Mouse (Mus musculus): Measurements from ENCODE around the gene Fam83c. TPM values are rescaled to one million over a fixed set of nuclear protein-coding genes. Genes with fewer than 3 reads are reported as not detected.
A peak's percentile ranks its signal among the peaks of the same experiment; 100 is the strongest.
"Not testable (repeated sequence)": the region's sequence is repeated elsewhere in the genome, so short reads cannot be mapped to it uniquely, and the experiment has no call there.

Gene Fam83c
- polyA plus RNA-seq, 1 experiment from 2014 or later, result 0.14 TPM

DNA sequence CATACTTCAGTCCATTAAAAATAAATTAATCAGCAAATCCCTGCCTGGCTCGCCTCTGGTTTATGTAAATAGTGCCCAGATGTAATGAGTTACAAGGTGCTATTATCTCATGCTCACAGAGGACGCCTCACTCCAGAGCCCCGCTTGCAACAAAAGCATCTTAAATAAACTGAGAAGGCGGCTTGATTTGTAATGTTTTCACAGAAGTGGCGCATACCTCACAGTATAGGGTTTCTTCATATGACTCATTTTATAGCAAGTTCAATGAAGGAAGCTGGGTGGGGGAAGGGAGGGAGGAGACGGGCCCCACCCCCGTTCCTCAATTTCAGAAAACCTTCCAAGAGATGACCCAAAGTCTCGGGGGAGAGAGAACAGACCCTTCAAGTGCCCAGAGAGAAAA is 12.3 kb upstream of the Fam83c start:
- 77% methylated on average over 8 of the region's 8 CpGs for WGBS
- Histone ChIP-seq H3K4me3 (ENCODE audit: low read depth, low read length) (no peak overlapping the region), H3K27ac (replicated peaks; ENCODE audit: low read depth, low read length) (no peak overlapping the region), H3K36me3 (replicated peaks; ENCODE audit: control insufficient read depth, insufficient read depth, low read depth, low read length) (peaks cover 3% of the 10 kb centered on the region; the same call in 1 of the 2 replicates), H3K9ac (replicated peaks; ENCODE audit: low read length) (no peak overlapping the region), H3K27me3 (ENCODE audit: control insufficient read depth, insufficient read depth, low read length) (no peaks in the 10 kb centered on the region), H3K9me3 (replicated peaks; ENCODE audit: control insufficient read depth, low read length) (no peaks in the 10 kb centered on the region), H3K4me2 (ENCODE audit: low read depth, low read length) (no peak overlapping the region), H3K4me1 (ENCODE audit: control insufficient read depth, insufficient read depth, low read length) (no peaks in the 10 kb centered on the region)
- no peak for ATAC-seq (replicated peaks; ENCODE audit: insufficient number of reproducible peaks, low FRiP score, low TSS enrichment, low read depth)
- DNase-seq (ENCODE audit: low spot score), result no peak

DNA sequence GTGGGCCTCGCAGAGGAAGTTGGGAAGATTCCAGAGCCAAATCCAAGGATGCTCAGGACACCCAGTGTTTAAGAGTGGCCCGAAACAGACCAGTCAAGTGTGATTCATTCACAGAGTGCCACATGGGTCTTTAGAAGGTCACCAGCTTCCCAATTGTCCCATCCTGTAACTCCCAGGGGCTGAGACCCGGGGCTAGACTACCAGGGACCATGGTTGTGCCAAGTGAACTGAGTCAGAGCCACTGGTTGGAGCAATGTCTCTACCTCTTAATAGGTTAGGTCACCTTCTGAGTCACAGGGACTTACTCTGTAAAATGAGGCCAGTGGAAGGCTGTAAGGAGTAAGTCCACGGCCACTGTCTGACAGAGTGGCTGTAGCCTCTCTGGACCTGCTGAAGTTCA is 4.3 kb upstream of the Fam83c start:
- Histone ChIP-seq H3K36me3 (replicated peaks; ENCODE audit: control insufficient read depth, insufficient read depth, low read depth, low read length) (no peaks in the 10 kb centered on the region), H3K9me3 (replicated peaks; ENCODE audit: control insufficient read depth, low read length) (no peaks in the 10 kb centered on the region), H3K27ac (replicated peaks; ENCODE audit: low read depth, low read length) (no peak overlapping the region), H3K4me2 (ENCODE audit: low read depth, low read length) (no peak overlapping the region), H3K9ac (replicated peaks; ENCODE audit: low read length) (no peak overlapping the region), H3K4me3 (ENCODE audit: low read depth, low read length) (no peak overlapping the region), H3K4me1 (ENCODE audit: control insufficient read depth, insufficient read depth, low read length) (no peaks in the 10 kb centered on the region), H3K27me3 (ENCODE audit: control insufficient read depth, insufficient read depth, low read length) (no peaks in the 10 kb centered on the region)
- DNase-seq (ENCODE audit: low spot score) (no peak), ATAC-seq (replicated peaks; ENCODE audit: insufficient number of reproducible peaks, low FRiP score, low TSS enrichment, low read depth) (no peak)
- 85% methylated on average over 4 of the region's 4 CpGs for WGBS

DNA sequence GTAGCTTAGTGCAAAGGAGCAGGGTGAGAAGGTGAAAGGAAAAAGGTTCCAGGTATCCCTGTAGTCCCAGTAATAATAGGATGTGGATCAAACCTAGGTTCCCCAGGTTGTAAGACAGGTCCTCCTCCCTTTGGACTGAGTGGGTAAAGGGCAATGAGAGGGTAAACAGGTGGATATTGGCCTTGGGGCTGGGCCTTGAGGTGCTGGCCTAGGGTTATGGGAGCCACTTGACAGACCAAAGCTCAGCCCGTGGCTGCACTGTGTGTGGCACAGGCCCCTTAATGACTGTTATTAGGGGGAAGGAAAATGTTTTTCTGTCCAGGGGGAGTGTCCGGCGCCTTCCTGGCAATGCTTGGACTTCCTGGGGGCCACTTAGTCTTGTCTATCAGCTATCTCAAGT is 3.3 kb upstream of the Fam83c start:
- H3K4me1 ChIP-seq (ENCODE audit: control insufficient read depth, insufficient read depth, low read length), result no peaks in the 10 kb centered on the region
- DNase-seq (ENCODE audit: low spot score) (no peak), ATAC-seq (replicated peaks; ENCODE audit: insufficient number of reproducible peaks, low FRiP score, low TSS enrichment, low read depth) (no peak)
- H3K4me3 ChIP-seq (ENCODE audit: low read depth, low read length), result no peak overlapping the region
- 69% methylated on average over 3 of the region's 3 CpGs for WGBS
- no peak overlapping the region for H3K4me2 ChIP-seq (ENCODE audit: low read depth, low read length)
- H3K36me3 ChIP-seq (replicated peaks; ENCODE audit: control insufficient read depth, insufficient read depth, low read depth, low read length), result no peaks in the 10 kb centered on the region
- H3K9ac ChIP-seq (replicated peaks; ENCODE audit: low read length), result no peak overlapping the region
- H3K9me3 ChIP-seq (replicated peaks; ENCODE audit: control insufficient read depth, low read length), result no peaks in the 10 kb centered on the region
- no peaks in the 10 kb centered on the region for H3K27me3 ChIP-seq (ENCODE audit: control insufficient read depth, insufficient read depth, low read length)
- H3K27ac ChIP-seq (replicated peaks; ENCODE audit: low read depth, low read length), result no peak overlapping the region

DNA sequence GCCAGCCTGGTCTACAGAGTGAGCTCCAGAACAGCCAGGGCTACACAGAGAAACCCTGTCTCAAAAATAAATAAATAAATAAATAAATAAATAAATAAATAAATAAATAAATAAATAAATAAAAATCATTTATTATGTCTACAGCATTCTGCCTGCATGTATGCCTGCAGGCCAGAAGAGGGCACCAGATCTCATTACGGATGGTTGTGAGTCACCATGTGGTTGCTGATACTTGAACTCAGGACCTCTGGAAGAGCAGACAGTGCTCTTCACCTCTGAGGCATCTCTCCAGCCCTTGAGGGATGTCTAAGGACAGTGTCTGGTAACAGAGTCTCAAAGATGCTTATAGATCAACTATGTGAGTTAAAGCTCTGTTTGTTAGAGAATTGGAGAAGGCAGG is 2.6 kb downstream of the Fam83c start:
- H3K36me3 ChIP-seq (replicated peaks; ENCODE audit: control insufficient read depth, insufficient read depth, low read depth, low read length); H3K9me3 ChIP-seq (replicated peaks; ENCODE audit: control insufficient read depth, low read length); H3K4me2 ChIP-seq (ENCODE audit: low read depth, low read length); ATAC-seq (replicated peaks; ENCODE audit: insufficient number of reproducible peaks, low FRiP score, low TSS enrichment, low read depth); H3K4me3 ChIP-seq (ENCODE audit: low read depth, low read length); H3K4me1 ChIP-seq (ENCODE audit: control insufficient read depth, insufficient read depth, low read length); H3K27me3 ChIP-seq (ENCODE audit: control insufficient read depth, insufficient read depth, low read length); DNase-seq (ENCODE audit: low spot score); H3K9ac ChIP-seq (replicated peaks; ENCODE audit: low read length); H3K27ac ChIP-seq (replicated peaks; ENCODE audit: low read depth, low read length): not testable (repeated sequence)
- 72% methylated on average over 1 of the region's 1 CpGs for WGBS

DNA sequence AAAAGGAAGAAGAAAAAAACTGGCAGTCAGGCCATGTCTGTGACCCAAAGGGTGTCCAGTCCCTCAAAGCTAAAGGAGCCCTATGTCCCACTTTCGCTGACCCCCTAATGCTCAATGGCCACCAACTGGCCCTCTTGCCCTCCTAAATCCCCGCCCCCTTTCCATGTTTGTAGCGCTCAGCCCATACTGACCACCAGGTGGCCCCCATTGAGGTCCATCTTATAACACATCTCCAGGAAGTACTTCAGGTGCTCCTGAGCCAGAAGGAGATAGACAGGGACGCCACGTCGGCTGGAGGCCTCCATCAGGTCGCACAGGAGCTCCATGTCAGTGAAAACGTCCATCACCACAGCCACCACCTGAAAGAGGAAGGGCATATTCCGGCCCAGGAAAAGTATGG is 3.4 kb downstream of the Fam83c start:
- no peak overlapping the region for H3K4me2 ChIP-seq (ENCODE audit: low read depth, low read length)
- H3K4me1 ChIP-seq (ENCODE audit: control insufficient read depth, insufficient read depth, low read length), result no peaks in the 10 kb centered on the region
- H3K9me3 ChIP-seq (replicated peaks; ENCODE audit: control insufficient read depth, low read length), result no peaks in the 10 kb centered on the region
- H3K36me3 ChIP-seq (replicated peaks; ENCODE audit: control insufficient read depth, insufficient read depth, low read depth, low read length), result no peaks in the 10 kb centered on the region
- H3K27me3 ChIP-seq (ENCODE audit: control insufficient read depth, insufficient read depth, low read length), result no peaks in the 10 kb centered on the region
- WGBS, result 59% methylated on average over 9 of the region's 9 CpGs
- H3K9ac ChIP-seq (replicated peaks; ENCODE audit: low read length), result no peak overlapping the region
- ATAC-seq (replicated peaks; ENCODE audit: insufficient number of reproducible peaks, low FRiP score, low TSS enrichment, low read depth) (no peak), DNase-seq (ENCODE audit: low spot score) (no peak)
- H3K4me3 ChIP-seq (ENCODE audit: low read depth, low read length), result no peak overlapping the region
- no peak overlapping the region for H3K27ac ChIP-seq (replicated peaks; ENCODE audit: low read depth, low read length)

DNA sequence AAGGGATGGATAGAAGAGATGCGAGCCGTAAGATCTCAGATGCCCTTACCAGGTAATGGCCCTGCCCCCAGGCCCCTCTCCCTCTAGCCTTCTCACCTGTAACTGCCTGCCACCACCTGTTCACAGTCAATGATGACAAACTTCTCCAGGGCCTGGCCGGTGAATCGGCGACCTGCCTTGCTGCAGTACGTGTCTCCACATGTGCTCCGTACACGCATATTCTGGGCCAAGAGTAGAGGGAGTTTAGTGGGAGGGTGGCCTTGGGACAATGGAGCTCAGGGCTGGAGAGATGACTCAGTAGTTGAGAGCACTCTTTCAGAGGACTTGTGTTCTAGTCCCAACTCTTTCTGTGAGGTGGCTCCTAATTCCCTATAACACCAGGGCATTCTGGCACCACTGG is 3.8 kb downstream of the Fam83c start:
- H3K4me2 ChIP-seq (ENCODE audit: low read depth, low read length), result no peak overlapping the region
- 91% methylated on average over 8 of the region's 8 CpGs for WGBS
- DNase-seq (ENCODE audit: low spot score) (no peak), ATAC-seq (replicated peaks; ENCODE audit: insufficient number of reproducible peaks, low FRiP score, low TSS enrichment, low read depth) (no peak)
- no peaks in the 10 kb centered on the region for H3K36me3 ChIP-seq (replicated peaks; ENCODE audit: control insufficient read depth, insufficient read depth, low read depth, low read length)
- no peaks in the 10 kb centered on the region for H3K4me1 ChIP-seq (ENCODE audit: control insufficient read depth, insufficient read depth, low read length)
- H3K9ac ChIP-seq (replicated peaks; ENCODE audit: low read length), result no peak overlapping the region
- no peak overlapping the region for H3K27ac ChIP-seq (replicated peaks; ENCODE audit: low read depth, low read length)
- H3K4me3 ChIP-seq (ENCODE audit: low read depth, low read length), result no peak overlapping the region
- H3K27me3 ChIP-seq (ENCODE audit: control insufficient read depth, insufficient read depth, low read length), result no peaks in the 10 kb centered on the region
- H3K9me3 ChIP-seq (replicated peaks; ENCODE audit: control insufficient read depth, low read length), result no peaks in the 10 kb centered on the region

DNA sequence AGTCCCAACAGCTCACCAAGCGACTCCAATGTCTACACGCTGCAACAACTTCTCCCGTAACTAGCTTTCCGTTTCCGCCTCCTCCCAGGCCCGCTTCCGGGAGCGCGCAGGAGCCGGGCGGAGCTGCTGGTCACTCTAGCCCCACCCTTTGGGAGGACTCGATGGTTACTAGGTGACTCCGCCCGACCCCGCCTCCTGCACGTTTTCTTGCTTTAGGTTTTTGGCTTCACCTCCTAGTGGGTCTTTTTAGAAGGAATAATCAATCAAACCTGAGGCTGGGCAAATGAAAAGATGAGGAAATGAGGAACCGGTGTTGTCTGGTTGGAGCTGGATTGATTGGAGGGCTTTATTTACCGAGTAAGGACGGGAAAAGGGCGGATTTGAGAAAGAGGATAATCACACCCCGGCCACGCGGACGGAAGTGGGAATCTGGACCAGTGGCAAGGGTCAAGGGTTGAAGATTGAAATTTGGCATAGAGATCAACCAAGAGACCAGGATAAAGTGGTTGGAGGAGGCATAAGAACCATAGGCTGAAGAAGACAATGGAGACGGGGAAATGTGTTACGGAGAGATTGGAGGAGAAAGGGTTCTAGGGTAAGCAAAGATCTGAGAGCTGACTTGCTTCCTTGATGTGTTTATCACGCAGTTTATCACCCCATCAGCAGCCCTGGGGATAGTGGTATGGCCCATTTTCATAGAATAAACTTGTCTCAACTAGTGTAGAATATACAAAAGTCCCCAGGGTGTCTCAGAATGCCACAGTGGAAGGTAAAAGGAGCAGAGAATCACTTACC is 7.8 kb downstream of the Fam83c start, which contains the start of gene Eif6:
TSS of gene Eif6 (minus strand) at position 296 of the 795 bp plus-strand sequence.
- Histone ChIP-seq H3K27ac (replicated peaks; ENCODE audit: low read depth, low read length) (0 out of 2 replicates have a peak within 1 kb of the TSS, but pooled peaks have one; percentile 23), H3K4me2 (ENCODE audit: low read depth, low read length) (peak within 1 kb of the TSS; percentile 58), H3K9me3 (replicated peaks; ENCODE audit: control insufficient read depth, low read length) (no peaks in the 10 kb centered on the region), H3K4me3 (ENCODE audit: low read depth, low read length) (peak within 1 kb of the TSS; percentile 74), H3K27me3 (ENCODE audit: control insufficient read depth, insufficient read depth, low read length) (no peaks in the 10 kb centered on the region), H3K4me1 (ENCODE audit: control insufficient read depth, insufficient read depth, low read length) (no peaks in the 10 kb centered on the region; the same call in 1 of the 2 replicates), H3K9ac (replicated peaks; ENCODE audit: low read length) (peak within 1 kb of the TSS; percentile 68), H3K36me3 (replicated peaks; ENCODE audit: control insufficient read depth, insufficient read depth, low read depth, low read length) (peaks cover 3% of the 10 kb centered on the region; the same call in 1 of the 2 replicates)
- 5% methylated on average over 27 of the region's 27 CpGs for WGBS
- peak; percentile 96 for DNase-seq (ENCODE audit: low spot score)
- ATAC-seq (replicated peaks; ENCODE audit: insufficient number of reproducible peaks, low FRiP score, low TSS enrichment, low read depth), result peak; percentile 92

DNA sequence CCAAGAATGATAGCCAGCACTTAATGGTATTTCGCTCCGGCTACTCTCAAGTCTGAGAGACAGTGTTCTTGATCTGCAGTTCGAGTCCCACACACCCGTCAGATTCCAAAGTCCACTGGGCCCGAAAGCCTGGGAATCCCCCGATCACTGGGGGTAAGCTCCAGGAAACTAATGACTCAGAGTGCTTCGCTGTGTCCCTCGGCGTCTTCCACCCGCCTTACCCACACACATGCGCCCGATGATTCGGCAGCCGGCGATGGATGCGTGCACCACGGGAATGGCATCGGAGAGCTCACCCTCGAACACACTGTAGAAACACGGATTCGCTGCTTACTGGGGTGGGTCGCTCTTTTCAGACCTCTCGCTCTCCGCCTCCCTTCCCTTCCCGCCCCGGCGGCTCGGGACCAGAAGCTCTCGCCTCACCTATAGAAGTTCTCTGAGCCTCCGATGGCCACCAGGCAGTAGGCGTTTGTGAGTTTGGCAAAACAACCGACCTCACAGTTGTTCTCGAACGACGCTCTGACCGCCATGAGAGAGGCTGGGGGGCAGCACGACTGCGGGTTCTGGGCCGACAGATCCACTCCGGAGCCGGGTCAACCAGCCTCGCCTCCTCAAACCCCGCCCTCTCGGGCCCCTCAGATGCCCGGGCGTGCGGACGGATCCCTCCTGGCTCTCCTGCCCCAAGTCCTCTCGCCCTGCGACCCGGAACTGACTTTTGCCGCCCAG is 8.6 kb downstream of the Fam83c start:
- H3K9ac ChIP-seq (replicated peaks; ENCODE audit: low read length), result peak overlapping the region; percentile 68
- WGBS, result 3% methylated on average over 50 of the region's 52 CpGs
- no peaks in the 10 kb centered on the region for H3K9me3 ChIP-seq (replicated peaks; ENCODE audit: control insufficient read depth, low read length)
- ATAC-seq (replicated peaks; ENCODE audit: insufficient number of reproducible peaks, low FRiP score, low TSS enrichment, low read depth), result peak; percentile 10; the same call in 1 of the 2 replicates
- H3K27ac ChIP-seq (replicated peaks; ENCODE audit: low read depth, low read length), result 0 out of 2 replicates have a peak overlapping the region, but pooled peaks have one; percentile 23
- peak; percentile 14 for DNase-seq (ENCODE audit: low spot score)
- H3K4me3 ChIP-seq (ENCODE audit: low read depth, low read length), result peak overlapping the region; percentile 74
- H3K4me1 ChIP-seq (ENCODE audit: control insufficient read depth, insufficient read depth, low read length), result no peaks in the 10 kb centered on the region; the same call in 1 of the 2 replicates
- H3K4me2 ChIP-seq (ENCODE audit: low read depth, low read length), result peak overlapping the region; percentile 58
- H3K36me3 ChIP-seq (replicated peaks; ENCODE audit: control insufficient read depth, insufficient read depth, low read depth, low read length), result peaks cover 3% of the 10 kb centered on the region; the same call in 1 of the 2 replicates
- no peaks in the 10 kb centered on the region for H3K27me3 ChIP-seq (ENCODE audit: control insufficient read depth, insufficient read depth, low read length)
